ENCODE assay signal across 14 mouse cellular contexts in the genomic region with DNA sequence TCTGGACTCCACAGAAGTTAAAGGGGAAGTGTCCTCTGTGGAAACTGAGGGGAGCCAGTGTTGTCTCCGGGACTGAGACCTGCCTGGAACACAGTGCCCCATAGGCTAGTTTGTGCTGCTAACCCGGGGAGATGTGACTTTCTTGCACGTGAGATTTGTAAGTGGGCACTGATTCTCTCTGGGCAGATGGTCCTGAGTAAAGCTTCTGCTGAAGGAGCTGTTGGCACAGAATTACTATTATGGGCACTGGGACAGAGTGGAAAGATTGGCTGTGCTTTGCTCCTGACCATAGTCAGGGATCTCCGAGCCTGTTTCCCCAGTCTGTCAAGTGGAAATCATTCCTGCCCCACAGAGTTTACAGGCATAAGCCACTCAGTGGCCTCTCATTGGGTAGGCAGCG.
A peak's percentile ranks its signal among the peaks of the same experiment; 100 is the strongest.
DNase-seq lines count a peak whose midpoint lies in the region; ATAC-seq and TF ChIP-seq lines count a peak whose summit lies in the region.
"Had no signal": no experiment of that assay in that cellular context is flagged by ENCODE, and none has a peak within 500 bp of the region (broad histone marks: within the 10 kb centered on the region; RNA-seq: fewer than 3 reads in every experiment).

No protein-coding gene starts in this region.

- TF ChIP-seq POLR2A in cerebellum, adult 2 months (IDR thresholded peaks at IDR 0.05; ENCODE audit: borderline replicate concordance, insufficient read depth, low read length), result no peak

- no peak for TF ChIP-seq CTCF in cerebellum, adult 2 months (IDR thresholded peaks at IDR 0.05; ENCODE audit: borderline replicate concordance, insufficient read depth, low read depth, low read length)
- TF ChIP-seq CTCF in left cerebral cortex, adult 2 months (IDR thresholded peaks at IDR 0.05), result no peak

- peaks cover 67% of the 10 kb centered on the region for H3K4me1 ChIP-seq in forebrain, embryonic 15.5 days
- peaks cover 46% of the 10 kb centered on the region for H3K4me1 ChIP-seq in forebrain, embryonic 16.5 days (replicated peaks; ENCODE audit: control insufficient read depth, insufficient read depth, low read length)
- peaks cover 92% of the 10 kb centered on the region for H3K4me1 ChIP-seq in liver, embryonic 13.5 days (replicated peaks)
- peaks cover 49% of the 10 kb centered on the region for H3K4me1 ChIP-seq in liver, embryonic 11.5 days (replicated peaks; ENCODE audit: control insufficient read depth, insufficient read depth, low read length)
- H3K4me1 ChIP-seq in cerebellum, adult 2 months (ENCODE audit: control insufficient read depth, insufficient read depth, low read length), result peaks cover 63% of the 10 kb centered on the region

- no peak overlapping the region for H3K4me2 ChIP-seq in forebrain, embryonic 15.5 days (replicated peaks)
- H3K4me2 ChIP-seq in forebrain, embryonic 16.5 days (ENCODE audit: low read length), result no peak overlapping the region
- no peak overlapping the region for H3K4me2 ChIP-seq in liver, embryonic 13.5 days
- no peak overlapping the region for H3K4me2 ChIP-seq in liver, embryonic 11.5 days
- H3K4me2 ChIP-seq: intestine, embryonic 15.5 days had no signal

- peak overlapping the region; percentile 52 for H3K27ac ChIP-seq in forebrain, embryonic 15.5 days (replicated peaks)
- H3K27ac ChIP-seq in forebrain, embryonic 16.5 days (ENCODE audit: low read length), result no peak overlapping the region
- 0 out of 2 replicates have a peak overlapping the region, but pooled peaks have one; percentile 15 for H3K27ac ChIP-seq in liver, embryonic 13.5 days
- H3K27ac ChIP-seq in liver, embryonic 11.5 days (ENCODE audit: low read depth, low read length), result no peak overlapping the region
- H3K27ac ChIP-seq in cerebellum, adult 2 months (ENCODE audit: insufficient read depth, low read length), result no peak overlapping the region
- no peak overlapping the region for H3K27ac ChIP-seq in left cerebral cortex, adult 2 months
- H3K27ac ChIP-seq: intestine, embryonic 15.5 days; kidney, postnatal 0 days had no signal

- no peak for DNase-seq in liver, embryonic 13.5 days
- DNase-seq in liver, embryonic 11.5 days (ENCODE audit: low spot score), result no peak
- DNase-seq in cerebellum, adult 2 months, result peak; percentile 61 to 81
- DNase-seq in cerebellum, postnatal 36 days, result peak; percentile 39 to 61
- DNase-seq in right cerebral cortex, postnatal 10 days (ENCODE audit: low spot score in 2 of 2), result no peak
- DNase-seq in left cerebral cortex, adult 2 months (ENCODE audit: extremely low spot score in 1 of 2, low spot score in 2 of 2), result no peak
- DNase-seq: adrenal gland, adult 2 months; gastrocnemius, postnatal 14 days; lung, adult 2 months had no signal

- H3K9me3 ChIP-seq in forebrain, embryonic 15.5 days, result no peaks in the 10 kb centered on the region
- H3K9me3 ChIP-seq in forebrain, embryonic 16.5 days (ENCODE audit: control insufficient read depth, low read length), result no peaks in the 10 kb centered on the region
- H3K9me3 ChIP-seq in liver, embryonic 13.5 days (replicated peaks), result no peaks in the 10 kb centered on the region
- H3K9me3 ChIP-seq in liver, embryonic 11.5 days (ENCODE audit: control insufficient read depth, low read length), result no peaks in the 10 kb centered on the region
- H3K9me3 ChIP-seq: intestine, embryonic 15.5 days had no signal

- H3K27me3 ChIP-seq in forebrain, embryonic 15.5 days, result no peaks in the 10 kb centered on the region
- no peaks in the 10 kb centered on the region for H3K27me3 ChIP-seq in forebrain, embryonic 16.5 days (replicated peaks; ENCODE audit: control insufficient read depth, insufficient read depth, low read length)
- H3K27me3 ChIP-seq in liver, embryonic 13.5 days, result no peaks in the 10 kb centered on the region
- no peaks in the 10 kb centered on the region for H3K27me3 ChIP-seq in liver, embryonic 11.5 days (replicated peaks; ENCODE audit: control insufficient read depth, insufficient read depth, low read length)
- no peaks in the 10 kb centered on the region for H3K27me3 ChIP-seq in cerebellum, adult 2 months (ENCODE audit: control insufficient read depth, insufficient read depth, low read length)
- H3K27me3 ChIP-seq: intestine, embryonic 15.5 days had no signal

- ATAC-seq in forebrain, embryonic 15.5 days (replicated peaks), result no peak
- ATAC-seq in forebrain, embryonic 16.5 days, result no peak
- no peak for ATAC-seq in liver, embryonic 13.5 days (ENCODE audit: low read depth)
- ATAC-seq in liver, embryonic 11.5 days (replicated peaks; ENCODE audit: low FRiP score), result no peak
- ATAC-seq: intestine, embryonic 15.5 days; midbrain, embryonic 16.5 days had no signal

- 65% methylated on average over 5 of the region's 5 CpGs for WGBS in forebrain, embryonic 15.5 days
- 60% methylated on average over 5 of the region's 5 CpGs for WGBS in forebrain, embryonic 16.5 days
- 73% methylated on average over 5 of the region's 5 CpGs for WGBS in liver, embryonic 13.5 days (ENCODE audit: insufficient replicate concordance)
- WGBS in liver, embryonic 11.5 days, result 78% methylated on average over 5 of the region's 5 CpGs
- 13% methylated on average over 5 of the region's 5 CpGs for WGBS in cerebellum, adult 2 months

- no peak overlapping the region for H3K4me3 ChIP-seq in forebrain, embryonic 15.5 days
- H3K4me3 ChIP-seq in forebrain, embryonic 16.5 days (replicated peaks; ENCODE audit: low read length), result no peak overlapping the region
- no peak overlapping the region for H3K4me3 ChIP-seq in liver, embryonic 13.5 days (replicated peaks)
- H3K4me3 ChIP-seq in liver, embryonic 11.5 days (ENCODE audit: low read depth, low read length), result no peak overlapping the region
- H3K4me3 ChIP-seq in cerebellum, adult 2 months (replicated peaks; ENCODE audit: insufficient read depth, low read depth, low read length), result no peak overlapping the region
- no peak overlapping the region for H3K4me3 ChIP-seq in left cerebral cortex, adult 2 months
- H3K4me3 ChIP-seq: intestine, embryonic 15.5 days had no signal

- H3K9ac ChIP-seq in forebrain, embryonic 15.5 days (replicated peaks), result no peak overlapping the region
- no peak overlapping the region for H3K9ac ChIP-seq in forebrain, embryonic 16.5 days (replicated peaks; ENCODE audit: low read depth, low read length)
- no peak overlapping the region for H3K9ac ChIP-seq in liver, embryonic 13.5 days
- no peak overlapping the region for H3K9ac ChIP-seq in liver, embryonic 11.5 days (ENCODE audit: low read depth, low read length)
- H3K9ac ChIP-seq: intestine, embryonic 15.5 days had no signal

- H3K36me3 ChIP-seq in forebrain, embryonic 15.5 days, result no peaks in the 10 kb centered on the region
- no peaks in the 10 kb centered on the region for H3K36me3 ChIP-seq in forebrain, embryonic 16.5 days (ENCODE audit: control insufficient read depth, insufficient read depth)
- peaks cover 15% of the 10 kb centered on the region; the same call in 1 of the 2 replicates for H3K36me3 ChIP-seq in liver, embryonic 13.5 days
- no peaks in the 10 kb centered on the region; the same call in 1 of the 2 replicates for H3K36me3 ChIP-seq in liver, embryonic 11.5 days (ENCODE audit: control insufficient read depth, insufficient read depth, low read length)
- H3K36me3 ChIP-seq: intestine, embryonic 15.5 days had no signal

- intact Hi-C loops in left cerebral cortex, adult 2 months (cut with DNase I), result loop anchor here (5.0 kb wide), 1 partner anchor 168 kb away; no protein-coding TSS in a partner anchor

Comparison
In these comparisons a context has a peak if more than half of its experiments do, and no peak if none do; other contexts are left out.
1. H3K27ac ChIP-seq: peak in forebrain, embryonic 15.5 days (single experiment) and liver, embryonic 13.5 days (single experiment); none in forebrain, embryonic 16.5 days (single experiment), liver, embryonic 11.5 days (single experiment), cerebellum, adult 2 months (single experiment) and left cerebral cortex, adult 2 months (single experiment).
2. DNase-seq: peak in cerebellum, adult 2 months (2 of 2) and cerebellum, postnatal 36 days (2 of 2); none in liver, embryonic 13.5 days (single experiment), liver, embryonic 11.5 days (single experiment), right cerebral cortex, postnatal 10 days (0 of 2) and left cerebral cortex, adult 2 months (0 of 2).